Mouse (Mus musculus) liver, embryonic 13.5 days (tissue): ENCODE measurements around the gene Vcp. TPM values are rescaled to one million over a fixed set of nuclear protein-coding genes. Genes with fewer than 3 reads are reported as not detected.

Experiments
- ATAC-seq: fragments of 200-750 bp; cut with Nextera tagmentation; 2 replicates; pipeline ENCODE4 v1.8.0; 2017; ENCODE audit warnings: low read depth, mild to moderate bottlenecking, moderate number of reproducible peaks, moderate library complexity
- DNase-seq: peaks from one replicate; pipeline ENCODE4 v3.0.0; 2022
- H3K27ac ChIP-seq: fragments of 300-500 bp; sonication (generic); 2 replicates; pipeline ENCODE4 v1.5.1; 2015; ENCODE audit warnings: moderate library complexity, mild to moderate bottlenecking, inconsistent platforms
- H3K27me3 ChIP-seq: fragments of 300-500 bp; sonication (generic); 2 replicates; pipeline ENCODE4 v1.6.1; 2015; ENCODE audit warnings: mild to moderate bottlenecking, inconsistent platforms
- H3K36me3 ChIP-seq: fragments of 300-500 bp; sonication (generic); 2 replicates; pipeline ENCODE4 v1.6.1; 2015; ENCODE audit warnings: mild to moderate bottlenecking, inconsistent platforms
- H3K4me1 ChIP-seq: fragments of 300-500 bp; sonication (generic); replicated peaks from 2 replicates; pipeline ENCODE4 v1.6.1; 2015; ENCODE audit warnings: inconsistent platforms
- H3K4me2 ChIP-seq: fragments of 300-500 bp; sonication (generic); 2 replicates; pipeline ENCODE4 v1.6.1; 2015; ENCODE audit warnings: inconsistent platforms, mild to moderate bottlenecking, moderate library complexity
- H3K4me3 ChIP-seq: fragments of 300-500 bp; sonication (generic); replicated peaks from 2 replicates; pipeline ENCODE4 v1.5.1; 2015; ENCODE audit warnings: mild to moderate bottlenecking, inconsistent platforms
- H3K9ac ChIP-seq: fragments of 300-500 bp; sonication (generic); 2 replicates; pipeline ENCODE4 v1.6.1; 2015; ENCODE audit warnings: mild to moderate bottlenecking, inconsistent platforms
- H3K9me3 ChIP-seq: fragments of 300-500 bp; sonication (generic); replicated peaks from 2 replicates; pipeline ENCODE4 v1.6.1; 2016; ENCODE audit warnings: inconsistent platforms
- WGBS: fragments of 180-500 bp; shearing (Covaris S2); methylation state at CpG from one replicate; pipeline ENCODE4 v1.1.7; 2015; ENCODE audit not compliant: insufficient replicate concordance; 5-methylcytosine and 5-hydroxymethylcytosine counted together
- polyA plus RNA-seq: library from polyadenylated mRNA; unstranded; fragments of >200 nt; fragmentation: Nextera tagmentation; extraction: Ambion mirVana; gene quantifications from 2 replicates; pipeline ENCODE4 v1.2.1, GENCODE M21; 2015

Gene Vcp
- polyA plus RNA-seq, 1 experiment from 2014 or later, result 273 TPM

DNA sequence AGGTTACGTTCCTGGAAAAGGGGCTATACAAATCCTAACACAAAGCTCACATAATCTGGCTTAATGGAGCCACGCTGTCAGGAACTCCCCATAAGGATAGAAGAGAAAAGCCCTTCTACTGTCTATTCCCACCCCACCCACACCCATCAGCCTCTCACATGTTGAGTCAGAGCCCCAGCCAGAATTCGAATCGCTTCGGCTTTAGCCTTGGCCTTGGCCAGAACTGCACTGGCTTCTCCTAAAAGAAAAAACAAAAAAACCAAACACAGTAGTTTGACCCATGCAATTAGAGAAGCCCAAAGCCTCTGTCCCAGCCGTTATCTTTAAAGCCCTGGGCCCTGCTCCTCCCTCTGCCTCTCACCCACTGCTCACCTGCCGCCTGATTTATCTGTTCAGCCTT lies 28.8 kb upstream of the Vcp start:
- Histone ChIP-seq H3K4me2 (peak overlapping the region; percentile 76), H3K9ac (peak overlapping the region; percentile 96), H3K36me3 (peaks cover 52% of the 10 kb centered on the region), H3K27ac (0 out of 2 replicates have a peak overlapping the region, but pooled peaks have one; percentile 23), H3K4me1 (peaks cover 43% of the 10 kb centered on the region), H3K27me3 (no peaks in the 10 kb centered on the region), H3K4me3 (peak overlapping the region; percentile 86; the same call in 1 of the 2 replicates), H3K9me3 (no peaks in the 10 kb centered on the region)
- DNase-seq (no peak), ATAC-seq (no peak)
- WGBS, result 75% methylated on average over 7 of the region's 7 CpGs

DNA sequence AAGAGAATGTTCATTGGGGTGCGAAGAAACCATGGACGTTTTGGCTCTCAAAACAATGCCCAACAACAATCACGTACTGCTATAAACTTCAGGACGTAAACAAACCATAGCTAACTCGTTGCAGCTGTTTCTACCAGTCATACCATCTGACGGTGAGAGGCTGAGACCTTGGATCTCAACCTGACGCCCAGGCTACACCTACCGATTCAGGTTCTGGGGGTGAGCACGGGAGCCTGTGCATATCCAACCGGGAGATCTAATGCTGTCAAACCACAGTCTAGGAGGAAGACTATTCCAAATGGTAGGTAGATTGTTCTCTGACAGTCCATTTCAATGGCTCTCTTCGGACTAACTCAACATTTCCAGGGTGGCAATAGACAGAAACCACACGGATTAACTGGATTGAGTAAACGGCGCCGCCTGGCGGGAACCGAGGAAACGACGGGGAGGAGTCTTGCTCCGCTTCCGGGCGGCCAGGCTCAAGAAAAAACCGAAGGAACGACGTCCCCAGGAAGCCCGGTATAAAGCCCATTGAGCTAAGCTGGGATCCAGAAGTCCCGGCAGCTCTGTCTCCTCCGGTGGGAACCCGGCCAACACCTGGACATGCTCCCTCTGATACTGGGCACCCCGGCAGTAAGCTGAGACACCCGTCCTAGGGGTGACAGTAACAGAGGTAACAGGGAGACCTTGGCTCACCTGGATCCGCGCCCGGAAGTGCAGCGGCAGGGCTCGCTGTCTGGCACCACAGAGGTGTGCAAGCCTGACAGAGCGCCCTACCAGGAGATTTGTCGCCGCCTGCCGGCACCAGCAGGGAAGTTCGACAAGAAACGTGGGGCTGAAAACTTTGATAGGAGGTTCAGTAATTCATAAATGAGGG lies 25.0 kb upstream of the Vcp start, which contains the start of gene Pigo:
Pigo (minus strand) TSS at position 736 of the 877 bp plus-strand sequence.
- ATAC-seq, result peak; percentile 92
- Histone ChIP-seq H3K4me3 (peak within 1 kb of the TSS; percentile 68), H3K9me3 (no peaks in the 10 kb centered on the region), H3K27me3 (no peaks in the 10 kb centered on the region), H3K27ac (peak within 1 kb of the TSS; percentile 90), H3K36me3 (peaks cover 78% of the 10 kb centered on the region), H3K9ac (peak within 1 kb of the TSS; percentile 79), H3K4me1 (peaks cover 45% of the 10 kb centered on the region), H3K4me2 (peak within 1 kb of the TSS; percentile 89)
- 6% methylated on average over 42 of the region's 42 CpGs for WGBS
- peak; percentile 87 for DNase-seq

DNA sequence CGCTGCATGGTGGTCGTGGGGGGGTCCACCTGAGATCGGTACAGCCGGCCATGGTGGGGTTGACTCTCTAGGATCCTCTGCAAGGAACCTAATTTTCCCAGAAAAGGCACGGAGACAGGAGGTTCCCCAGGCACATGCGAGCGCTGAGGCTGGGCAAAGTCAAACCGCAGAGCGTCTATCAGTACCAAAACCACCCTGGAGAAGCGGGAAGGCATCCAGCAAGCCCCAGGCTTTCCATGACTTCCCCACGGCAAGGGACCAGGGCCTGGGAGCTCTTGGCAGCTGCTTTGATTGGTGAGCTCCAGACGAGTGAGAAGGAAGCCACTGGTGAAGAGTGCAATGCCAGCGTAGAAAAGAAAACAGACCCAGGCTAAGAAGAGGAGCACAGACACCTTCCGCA lies 24.4 kb upstream of the Vcp start:
- ATAC-seq, result no peak
- Histone ChIP-seq H3K4me1 (peaks cover 45% of the 10 kb centered on the region), H3K4me3 (peak overlapping the region; percentile 68), H3K36me3 (peaks cover 81% of the 10 kb centered on the region), H3K9ac (peak overlapping the region; percentile 79), H3K27ac (peak overlapping the region; percentile 90), H3K4me2 (peak overlapping the region; percentile 89), H3K9me3 (no peaks in the 10 kb centered on the region), H3K27me3 (no peaks in the 10 kb centered on the region)
- DNase-seq, result no peak
- 75% methylated on average over 14 of the region's 14 CpGs for WGBS

DNA sequence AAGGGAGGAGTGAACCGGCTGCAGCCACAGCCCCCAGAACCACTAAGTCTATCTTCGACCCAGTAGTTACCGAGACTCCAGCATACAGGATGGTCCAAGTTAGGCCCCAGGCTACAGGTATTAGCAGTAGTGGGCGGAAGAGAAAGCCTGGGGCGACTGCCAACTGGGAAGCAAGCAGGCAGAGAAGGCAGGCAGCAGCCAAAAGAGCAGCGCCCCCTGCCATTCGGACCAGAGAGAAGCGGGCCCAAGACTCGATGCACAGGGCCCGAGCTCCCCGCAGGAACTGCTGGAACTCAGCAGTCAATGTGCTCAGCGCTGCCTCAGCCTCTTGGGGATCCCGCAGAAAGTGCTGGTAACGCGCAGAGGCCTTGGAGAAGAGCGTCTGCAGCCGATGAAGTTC lies 21.0 kb upstream of the Vcp start:
- WGBS, result 82% methylated on average over 17 of the region's 17 CpGs
- Histone ChIP-seq H3K36me3 (peaks cover 77% of the 10 kb centered on the region), H3K4me2 (no peak overlapping the region), H3K9me3 (no peaks in the 10 kb centered on the region), H3K27me3 (no peaks in the 10 kb centered on the region), H3K4me1 (peaks cover 41% of the 10 kb centered on the region), H3K9ac (no peak overlapping the region), H3K27ac (no peak overlapping the region), H3K4me3 (no peak overlapping the region)
- DNase-seq, result no peak
- ATAC-seq, result no peak

DNA sequence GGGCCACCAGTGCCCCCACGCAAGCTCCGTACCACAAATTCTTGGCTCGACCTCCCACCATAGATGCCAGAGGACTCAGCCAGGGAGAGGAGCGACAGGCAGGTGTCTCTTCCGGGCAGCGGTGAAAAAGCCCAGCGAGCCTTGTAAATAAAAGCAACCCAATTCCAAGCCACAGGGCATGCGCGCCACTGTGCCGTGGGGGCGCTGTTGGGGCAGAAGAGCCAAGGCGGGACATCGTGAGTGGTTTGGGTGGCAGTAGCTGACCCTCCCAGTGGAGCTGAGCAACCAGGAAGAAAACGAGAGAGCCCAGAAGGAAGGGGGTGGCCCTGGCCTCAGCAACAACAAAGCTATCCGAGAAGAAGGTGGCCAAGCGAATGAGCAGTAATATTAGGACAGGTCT lies 20.6 kb upstream of the Vcp start:
- Histone ChIP-seq H3K9ac (no peak overlapping the region), H3K4me2 (no peak overlapping the region), H3K4me3 (no peak overlapping the region), H3K36me3 (peaks cover 75% of the 10 kb centered on the region), H3K27me3 (no peaks in the 10 kb centered on the region), H3K27ac (no peak overlapping the region), H3K4me1 (peaks cover 37% of the 10 kb centered on the region), H3K9me3 (no peaks in the 10 kb centered on the region)
- WGBS, result 89% methylated on average over 16 of the region's 16 CpGs
- ATAC-seq, result no peak
- no peak for DNase-seq

DNA sequence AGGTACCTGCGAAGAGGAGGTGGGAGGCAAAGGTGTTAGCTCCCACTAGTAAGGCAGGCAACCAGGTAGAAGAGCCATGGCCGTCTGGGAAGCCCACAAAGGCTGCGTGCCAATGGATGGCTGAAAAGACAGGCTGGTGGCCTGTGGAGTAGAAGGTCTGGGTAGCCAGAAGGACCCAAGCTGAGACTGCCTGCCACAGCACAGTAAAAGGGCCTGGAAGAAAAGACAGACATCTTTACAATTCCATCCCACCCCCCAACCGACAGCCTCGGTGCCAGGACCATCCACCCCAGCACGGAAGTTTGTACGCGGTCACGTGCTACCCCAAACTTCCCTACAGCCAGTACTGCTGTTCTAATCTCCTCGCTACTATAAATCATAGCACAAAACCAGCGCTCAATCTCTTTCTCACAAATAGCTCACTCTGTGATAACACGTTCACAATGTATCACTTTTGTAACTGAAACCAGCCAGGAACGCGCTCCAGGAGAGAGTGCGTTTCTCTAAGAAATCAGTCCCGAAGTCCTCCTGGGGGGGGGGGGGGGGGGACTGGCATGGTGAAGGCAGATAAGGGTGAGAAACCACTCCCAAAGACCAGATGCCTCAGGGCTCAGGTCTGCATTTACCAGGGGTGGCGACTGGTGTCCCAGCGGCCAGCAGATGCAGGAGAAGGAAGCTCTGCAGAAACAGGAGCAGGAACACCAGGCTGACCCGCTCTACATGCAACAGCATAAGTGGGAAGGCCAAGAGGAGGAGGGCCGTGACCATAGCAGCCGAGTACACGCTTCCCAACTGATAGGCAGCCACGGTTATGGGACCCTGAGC lies 19.5 kb upstream of the Vcp start:
- Histone ChIP-seq H3K36me3 (peaks cover 75% of the 10 kb centered on the region), H3K27ac (peak overlapping the region; percentile 24; the same call in 1 of the 2 replicates), H3K4me2 (no peak overlapping the region), H3K9me3 (no peaks in the 10 kb centered on the region), H3K4me1 (peaks cover 33% of the 10 kb centered on the region), H3K4me3 (no peak overlapping the region), H3K27me3 (no peaks in the 10 kb centered on the region), H3K9ac (no peak overlapping the region)
- DNase-seq (no peak), ATAC-seq (peak; percentile 61)
- 61% methylated on average over 23 of the region's 23 CpGs for WGBS

DNA sequence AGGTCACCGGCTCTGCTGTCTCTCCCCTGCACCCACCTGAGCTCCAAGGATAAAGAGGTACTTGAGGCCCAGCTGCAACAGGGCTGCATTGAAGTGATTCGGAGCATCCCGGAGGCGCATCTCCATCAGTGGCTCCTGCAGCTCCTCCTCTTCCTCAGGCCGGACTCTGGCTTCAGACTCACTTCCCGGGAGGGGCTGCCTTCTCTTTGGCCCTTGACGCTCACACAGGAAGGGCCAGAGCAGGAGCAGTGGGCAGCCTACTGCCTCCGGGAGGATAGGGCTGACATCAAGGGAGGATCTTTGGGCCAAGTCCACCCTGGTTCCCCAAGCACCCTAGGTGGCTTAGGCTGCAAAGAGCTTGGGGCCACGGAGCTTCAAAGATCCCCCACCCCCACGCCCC lies 18.9 kb upstream of the Vcp start:
- 84% methylated on average over 10 of the region's 10 CpGs for WGBS
- DNase-seq, result no peak
- peaks cover 74% of the 10 kb centered on the region for H3K36me3 ChIP-seq
- ATAC-seq, result no peak
- H3K9ac ChIP-seq, result no peak overlapping the region
- no peak overlapping the region for H3K27ac ChIP-seq
- H3K9me3 ChIP-seq, result no peaks in the 10 kb centered on the region
- no peak overlapping the region for H3K4me2 ChIP-seq
- H3K4me1 ChIP-seq, result peaks cover 26% of the 10 kb centered on the region
- H3K27me3 ChIP-seq, result no peaks in the 10 kb centered on the region
- H3K4me3 ChIP-seq, result no peak overlapping the region

DNA sequence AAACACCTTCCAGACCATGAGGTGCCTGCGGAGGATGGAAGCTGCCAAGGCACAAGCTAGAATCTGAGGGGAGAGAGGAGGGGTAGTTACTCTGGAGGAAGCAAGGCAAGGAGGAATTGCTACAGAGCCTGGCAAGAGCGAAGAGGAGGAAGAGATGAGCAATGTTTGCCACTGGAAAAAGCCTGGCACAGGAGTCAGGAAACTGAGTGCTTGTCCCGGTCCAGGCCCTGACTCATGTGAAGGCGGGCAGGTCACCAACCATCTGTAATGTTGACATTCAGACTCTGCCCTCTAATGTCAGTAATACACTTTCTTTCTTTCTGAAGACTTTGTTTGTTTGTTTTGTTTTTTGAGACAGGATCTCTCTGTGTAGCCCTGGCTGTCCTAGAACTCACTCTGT lies 17.8 kb upstream of the Vcp start:
- no peaks in the 10 kb centered on the region for H3K27me3 ChIP-seq
- H3K4me1 ChIP-seq, result peaks cover 18% of the 10 kb centered on the region
- WGBS, result 84% methylated on average over 4 of the region's 4 CpGs
- H3K4me2 ChIP-seq, result no peak overlapping the region
- H3K36me3 ChIP-seq, result peaks cover 64% of the 10 kb centered on the region
- no peak overlapping the region for H3K4me3 ChIP-seq
- no peak for DNase-seq
- H3K9ac ChIP-seq, result no peak overlapping the region
- H3K9me3 ChIP-seq, result no peaks in the 10 kb centered on the region
- H3K27ac ChIP-seq, result no peak overlapping the region
- no peak for ATAC-seq

DNA sequence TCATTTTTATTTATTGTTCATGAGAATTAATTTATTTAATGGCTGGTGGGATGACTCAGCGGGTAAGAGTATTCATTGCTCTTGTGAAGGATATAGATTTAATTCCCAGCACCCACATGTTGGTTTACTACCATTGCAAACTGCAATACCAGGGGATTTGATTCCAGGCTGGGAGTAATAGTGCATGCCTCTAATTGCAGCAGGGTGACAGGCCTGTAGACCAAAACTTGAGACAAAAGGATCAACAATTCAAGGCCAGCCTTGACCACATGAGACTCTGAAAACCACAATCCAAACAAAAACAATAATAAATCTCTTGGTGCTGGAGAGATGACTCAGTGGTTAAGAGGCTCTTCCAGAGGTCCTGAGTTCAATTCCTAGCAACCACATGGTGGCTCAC lies 11.8 kb upstream of the Vcp start:
- no peak overlapping the region for H3K27ac ChIP-seq
- H3K9ac ChIP-seq, result no peak overlapping the region
- no peaks in the 10 kb centered on the region for H3K9me3 ChIP-seq
- no peak for DNase-seq
- no peak overlapping the region for H3K4me2 ChIP-seq
- ATAC-seq, result no peak
- no peaks in the 10 kb centered on the region for H3K27me3 ChIP-seq
- no peak overlapping the region for H3K4me3 ChIP-seq
- H3K36me3 ChIP-seq, result peaks cover 5% of the 10 kb centered on the region; the same call in 1 of the 2 replicates
- H3K4me1 ChIP-seq, result peaks cover 27% of the 10 kb centered on the region
- 90% methylated on average over 1 of the region's 1 CpGs for WGBS

DNA sequence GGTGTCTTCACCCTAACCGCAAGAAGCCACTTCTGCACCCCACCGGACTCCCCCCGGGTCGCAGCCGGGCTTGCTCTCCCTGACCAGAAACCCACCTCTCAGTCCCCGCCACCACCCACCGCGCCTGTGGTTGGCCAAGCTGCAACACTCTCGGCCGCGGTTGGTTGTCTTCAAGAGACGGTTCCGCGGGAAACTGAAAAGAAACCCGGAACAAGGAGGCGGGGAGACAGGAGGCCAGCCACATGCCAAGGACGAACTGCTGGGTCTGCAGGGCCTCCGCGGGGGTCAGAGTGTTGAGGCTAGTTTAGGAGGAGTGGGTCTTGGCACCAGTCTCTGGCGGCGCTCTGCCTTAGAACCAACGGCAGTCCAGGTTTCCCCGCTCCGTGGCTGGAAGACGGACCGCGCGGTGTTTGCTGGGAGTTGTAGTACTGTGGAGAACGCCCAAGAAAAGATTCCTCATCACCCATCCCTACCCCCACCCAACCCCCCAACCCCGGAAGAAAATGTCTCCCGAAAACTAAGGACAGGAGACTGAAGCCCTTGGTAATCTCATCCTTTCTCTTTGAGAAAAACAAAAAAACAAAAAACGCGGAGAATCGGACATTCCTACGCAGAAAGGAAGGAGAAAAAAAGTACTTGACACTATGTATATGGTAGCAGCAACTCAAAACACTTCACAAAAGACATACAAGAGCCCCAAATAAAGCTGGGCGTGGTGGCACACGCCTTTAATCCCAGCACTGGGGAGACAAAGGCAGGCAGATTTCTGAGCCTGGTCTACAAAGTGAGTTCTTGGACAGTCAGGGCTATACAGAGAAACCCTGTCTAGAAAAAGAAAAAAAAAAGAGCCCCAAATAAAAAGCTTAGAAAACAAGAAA lies 10.1 kb upstream of the Vcp start, which contains the start of gene Fancg:
Fancg (minus strand) TSS at position 346 of the 878 bp plus-strand sequence.
- H3K9ac ChIP-seq, result peak within 1 kb of the TSS; percentile 86
- 1% methylated on average over 37 of the region's 37 CpGs for WGBS
- peaks cover 6% of the 10 kb centered on the region for H3K36me3 ChIP-seq
- H3K4me1 ChIP-seq, result peaks cover 27% of the 10 kb centered on the region
- peak within 1 kb of the TSS; percentile 86 for H3K4me2 ChIP-seq
- no peaks in the 10 kb centered on the region for H3K27me3 ChIP-seq
- H3K4me3 ChIP-seq, result peak within 1 kb of the TSS; percentile 76
- DNase-seq (peak; percentile 73), ATAC-seq (peak; percentile 85)
- no peaks in the 10 kb centered on the region for H3K9me3 ChIP-seq
- H3K27ac ChIP-seq, result peak within 1 kb of the TSS; percentile 74
